Mouse (Mus musculus) ES-E14 (cell line): ENCODE results near the gene Ank3.

ENCODE experiments used
- MAFK ChIP-seq: IDR thresholded peaks from 2 replicates; pipeline ENCODE4 v1.6.1; 2014; ENCODE audit warnings: mild to moderate bottlenecking, low read depth, low read length, inconsistent platforms; ENCODE audit not compliant: insufficient read depth
- ZC3H11A ChIP-seq: IDR thresholded peaks from 2 replicates; pipeline ENCODE4 v1.6.1; 2012; ENCODE audit warnings: low read depth, mild to moderate bottlenecking, inconsistent platforms, low read length, borderline replicate concordance
- ZNF384 ChIP-seq: IDR thresholded peaks from 2 replicates; pipeline ENCODE4 v1.6.1; 2012; ENCODE audit warnings: low read depth, low read length, inconsistent platforms

DNA sequence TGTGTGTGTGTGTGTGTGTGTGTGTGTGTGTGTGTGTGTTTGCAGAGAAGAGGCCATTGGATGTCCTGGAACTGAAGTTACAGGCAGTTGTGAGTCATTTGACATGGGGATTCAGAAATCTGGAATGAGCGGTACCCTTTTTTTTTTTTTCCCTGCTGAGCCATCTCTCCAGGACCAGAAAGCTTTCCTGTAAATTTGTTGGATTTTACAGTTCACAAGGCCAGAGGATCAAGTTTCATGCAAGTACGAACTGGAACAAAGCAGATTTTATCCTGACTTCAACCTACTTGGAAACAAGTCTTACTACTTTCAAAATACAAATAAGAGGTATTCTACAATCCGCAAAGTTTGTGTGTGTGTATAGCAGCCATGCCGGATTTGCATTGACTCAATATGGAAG lies 123.4 kb downstream of the Ank3 start:
- TF ChIP-seq ZNF384 (no peak), ZC3H11A (no peak), MAFK (no peak)
